Mouse (Mus musculus) lung, embryonic 15.5 days (tissue): Measurements from ENCODE around the gene C8g. TPM values are rescaled to one million over a fixed set of nuclear protein-coding genes. Genes with fewer than 3 reads are reported as not detected.

Experiments
- ATAC-seq: fragments of 200-750 bp; cut with Nextera tagmentation; 2 replicates; pipeline ENCODE4 v1.8.0; 2017; ENCODE audit warnings: moderate number of reproducible peaks, borderline replicate concordance; ENCODE audit not compliant: low FRiP score, low TSS enrichment; ENCODE audit errors: extremely low read depth
- H3K27ac ChIP-seq: fragments of 300-500 bp; sonication (generic); 2 replicates; pipeline ENCODE4 v1.5.1; 2015; ENCODE audit warnings: moderate library complexity, mild to moderate bottlenecking, inconsistent platforms
- H3K27me3 ChIP-seq: fragments of 300-500 bp; sonication (generic); 2 replicates; pipeline ENCODE4 v1.6.1; 2015; ENCODE audit warnings: inconsistent platforms
- H3K36me3 ChIP-seq: fragments of 300-500 bp; sonication (generic); 2 replicates; pipeline ENCODE4 v1.6.1; 2015; ENCODE audit warnings: inconsistent platforms
- H3K4me1 ChIP-seq: fragments of 300-500 bp; sonication (generic); 2 replicates; pipeline ENCODE4 v1.6.1; 2015; ENCODE audit warnings: inconsistent platforms
- H3K4me2 ChIP-seq: fragments of 300-500 bp; sonication (generic); 2 replicates; pipeline ENCODE4 v1.6.1; 2015; ENCODE audit warnings: inconsistent platforms, mild to moderate bottlenecking, moderate library complexity
- H3K4me3 ChIP-seq: fragments of 300-500 bp; sonication (generic); 2 replicates; pipeline ENCODE4 v1.5.1; 2015; ENCODE audit warnings: mild to moderate bottlenecking, inconsistent platforms
- H3K9ac ChIP-seq: fragments of 300-500 bp; sonication (generic); 2 replicates; pipeline ENCODE4 v1.6.1; 2015; ENCODE audit warnings: inconsistent platforms
- H3K9me3 ChIP-seq: fragments of 300-500 bp; sonication (generic); 2 replicates; pipeline ENCODE4 v1.6.1; 2016; ENCODE audit warnings: inconsistent platforms
- WGBS: fragments of 180-500 bp; shearing (Covaris S2); methylation state at CpG from one replicate; pipeline ENCODE4 v1.1.7; 2015; 5-methylcytosine and 5-hydroxymethylcytosine counted together
- polyA plus RNA-seq: library from polyadenylated mRNA; unstranded; fragments of >200 nt; fragmentation: Nextera tagmentation; extraction: Ambion mirVana; gene quantifications from 2 replicates; pipeline ENCODE4 v1.2.1, GENCODE M21; 2015

C8g gene
- polyA plus RNA-seq, 1 experiment from 2014 or later = 5.8 TPM

- Histone ChIP-seq H3K4me2 (no peak overlapping the region), H3K27ac (no peak overlapping the region), H3K9me3 (no peaks in the 10 kb centered on the region), H3K9ac (no peak overlapping the region), H3K4me1 (no peaks in the 10 kb centered on the region), H3K36me3 (peaks cover 75% of the 10 kb centered on the region), H3K4me3 (no peak overlapping the region), H3K27me3 (no peaks in the 10 kb centered on the region)
- ATAC-seq = no peak
- 90% methylated on average over 2 of the region's 2 CpGs for WGBS
Measured at GRCm38 (mm10) chr2:25533707-25534106, 32.2 kb upstream of the C8g start.

GRCm38 (mm10) chr2:25526510-25527302 is 25.2 kb upstream of the C8g start:
- peaks cover 83% of the 10 kb centered on the region for H3K36me3 ChIP-seq

GRCm38 (mm10) chr2:25509912-25510311 is 8.4 kb upstream of the C8g start:
- 49% methylated on average over 3 of the region's 3 CpGs for WGBS
- H3K4me1 ChIP-seq = peaks cover 3% of the 10 kb centered on the region; the same call in 1 of the 2 replicates
- peaks cover 10% of the 10 kb centered on the region for H3K36me3 ChIP-seq
- H3K4me2 ChIP-seq = no peak overlapping the region
- no peaks in the 10 kb centered on the region for H3K27me3 ChIP-seq
- no peak for ATAC-seq
- no peaks in the 10 kb centered on the region for H3K9me3 ChIP-seq
- no peak overlapping the region for H3K27ac ChIP-seq
- no peak overlapping the region for H3K9ac ChIP-seq
- no peak overlapping the region for H3K4me3 ChIP-seq

More at GRCm38 (mm10) chr2:25526510-25527302, 25.2 kb upstream of the C8g start:
- H3K4me2 ChIP-seq = no peak overlapping the region
- no peak overlapping the region for H3K9ac ChIP-seq
- ATAC-seq = no peak
- H3K27me3 ChIP-seq = no peaks in the 10 kb centered on the region
- WGBS = 78% methylated on average over 9 of the region's 9 CpGs
- no peaks in the 10 kb centered on the region for H3K9me3 ChIP-seq
- H3K4me1 ChIP-seq = no peaks in the 10 kb centered on the region
- H3K4me3 ChIP-seq = no peak overlapping the region
- no peak overlapping the region for H3K27ac ChIP-seq

GRCm38 (mm10) chr2:25506964-25507363 is 5.4 kb upstream of the C8g start:
- no peaks in the 10 kb centered on the region for H3K9me3 ChIP-seq
- H3K4me2 ChIP-seq = no peak overlapping the region
- no peak overlapping the region for H3K4me3 ChIP-seq
- no peak for ATAC-seq
- H3K27ac ChIP-seq = no peak overlapping the region
- WGBS = 28% methylated on average over 5 of the region's 5 CpGs
- no peak overlapping the region for H3K9ac ChIP-seq
- peaks cover 7% of the 10 kb centered on the region for H3K4me1 ChIP-seq
- no peaks in the 10 kb centered on the region for H3K27me3 ChIP-seq
- H3K36me3 ChIP-seq = peaks cover 29% of the 10 kb centered on the region

- no peak overlapping the region for H3K9ac ChIP-seq
- 91% methylated on average over 4 of the region's 4 CpGs for WGBS
Measured at GRCm38 (mm10) chr2:25505860-25506259, 4.3 kb upstream of the C8g start.

GRCm38 (mm10) chr2:25505000-25505399 is 3.5 kb upstream of the C8g start:
- 88% methylated on average over 1 of the region's 1 CpGs for WGBS
- peaks cover 19% of the 10 kb centered on the region for H3K4me1 ChIP-seq
- no peaks in the 10 kb centered on the region for H3K9me3 ChIP-seq
- H3K36me3 ChIP-seq = peaks cover 29% of the 10 kb centered on the region
- H3K27ac ChIP-seq = no peak overlapping the region
- no peak overlapping the region for H3K9ac ChIP-seq
- no peaks in the 10 kb centered on the region for H3K27me3 ChIP-seq
- no peak for ATAC-seq
- H3K4me3 ChIP-seq = no peak overlapping the region
- H3K4me2 ChIP-seq = no peak overlapping the region

More at GRCm38 (mm10) chr2:25505860-25506259, 4.3 kb upstream of the C8g start:
- ATAC-seq = no peak
- H3K4me2 ChIP-seq = no peak overlapping the region
- H3K27ac ChIP-seq = no peak overlapping the region
- H3K9me3 ChIP-seq = no peaks in the 10 kb centered on the region
- H3K4me1 ChIP-seq = peaks cover 15% of the 10 kb centered on the region
- H3K36me3 ChIP-seq = peaks cover 29% of the 10 kb centered on the region
- no peak overlapping the region for H3K4me3 ChIP-seq
- no peaks in the 10 kb centered on the region for H3K27me3 ChIP-seq

GRCm38 (mm10) chr2:25504538-25504937 is 3.0 kb upstream of the C8g start:
- ATAC-seq = no peak
- peaks cover 20% of the 10 kb centered on the region for H3K4me1 ChIP-seq
- 90% methylated on average over 19 of the region's 19 CpGs for WGBS
- H3K9me3 ChIP-seq = no peaks in the 10 kb centered on the region
- no peak overlapping the region for H3K27ac ChIP-seq
- no peak overlapping the region for H3K4me3 ChIP-seq
- H3K27me3 ChIP-seq = no peaks in the 10 kb centered on the region
- no peak overlapping the region for H3K9ac ChIP-seq
- no peak overlapping the region for H3K4me2 ChIP-seq
- H3K36me3 ChIP-seq = peaks cover 29% of the 10 kb centered on the region

- Histone ChIP-seq H3K4me1 (peaks cover 23% of the 10 kb centered on the region), H3K9me3 (no peaks in the 10 kb centered on the region), H3K9ac (no peak overlapping the region), H3K36me3 (peaks cover 29% of the 10 kb centered on the region), H3K27me3 (no peaks in the 10 kb centered on the region), H3K4me2 (no peak overlapping the region), H3K4me3 (no peak overlapping the region), H3K27ac (no peak overlapping the region)
- no peak for ATAC-seq
- 79% methylated on average over 3 of the region's 3 CpGs for WGBS
Measured at GRCm38 (mm10) chr2:25502726-25503125, 1.2 kb upstream of the C8g start.

GRCm38 (mm10) chr2:25500576-25501405 is 728 bp downstream of the C8g start, which contains the start of gene Fbxw5:
Fbxw5 (plus strand) TSS chr2:25500750.
- no peaks in the 10 kb centered on the region for H3K9me3 ChIP-seq
- peak within 1 kb of the TSS; percentile 83 for H3K4me2 ChIP-seq
- peaks cover 20% of the 10 kb centered on the region for H3K4me1 ChIP-seq
- H3K9ac ChIP-seq = peak within 1 kb of the TSS; percentile 97
- H3K27me3 ChIP-seq = no peaks in the 10 kb centered on the region
- under 1% methylated on average over 41 of the region's 44 CpGs for WGBS
- H3K36me3 ChIP-seq = peaks cover 27% of the 10 kb centered on the region
- peak; percentile 90 for ATAC-seq
- H3K4me3 ChIP-seq = peak within 1 kb of the TSS; percentile 92
- H3K27ac ChIP-seq = peak within 1 kb of the TSS; percentile 64

GRCm38 (mm10) chr2:25500071-25500575 is 1.4 kb downstream of the C8g start:
- 62% methylated on average over 6 of the region's 6 CpGs for WGBS
- H3K9ac ChIP-seq = peak overlapping the region; percentile 58
- H3K27me3 ChIP-seq = no peaks in the 10 kb centered on the region
- H3K27ac ChIP-seq = peak overlapping the region; percentile 64; the same call in 1 of the 2 replicates
- H3K4me2 ChIP-seq = peak overlapping the region; percentile 83
- H3K36me3 ChIP-seq = peaks cover 21% of the 10 kb centered on the region
- peaks cover 20% of the 10 kb centered on the region for H3K4me1 ChIP-seq
- no peaks in the 10 kb centered on the region for H3K9me3 ChIP-seq
- peak overlapping the region; percentile 92 for H3K4me3 ChIP-seq
- peak; percentile 10; the same call in 1 of the 2 replicates for ATAC-seq

- Histone ChIP-seq H3K4me2 (no peak overlapping the region), H3K9me3 (no peaks in the 10 kb centered on the region), H3K4me1 (peaks cover 20% of the 10 kb centered on the region), H3K36me3 (peaks cover 8% of the 10 kb centered on the region; the same call in 1 of the 2 replicates), H3K27me3 (no peaks in the 10 kb centered on the region), H3K27ac (no peak overlapping the region), H3K4me3 (no peak overlapping the region), H3K9ac (no peak overlapping the region)
- 64% methylated on average over 15 of the region's 15 CpGs for WGBS
- no peak for ATAC-seq
Measured at GRCm38 (mm10) chr2:25498622-25499478, 2.7 kb downstream of the C8g start.
